Mouse (Mus musculus) c-Kit-negative CD71-positive TER-119-positive erythroid progenitor cells, embryonic 14.5 days (primary cell): ENCODE measurements around the gene Arhgef3.

Source experiments
- DNase-seq: peaks from one replicate; pipeline ENCODE4 v3.0.0-alpha.2; 2013; ENCODE audit warnings: low read depth, low spot score

Arhgef3 gene

DNA sequence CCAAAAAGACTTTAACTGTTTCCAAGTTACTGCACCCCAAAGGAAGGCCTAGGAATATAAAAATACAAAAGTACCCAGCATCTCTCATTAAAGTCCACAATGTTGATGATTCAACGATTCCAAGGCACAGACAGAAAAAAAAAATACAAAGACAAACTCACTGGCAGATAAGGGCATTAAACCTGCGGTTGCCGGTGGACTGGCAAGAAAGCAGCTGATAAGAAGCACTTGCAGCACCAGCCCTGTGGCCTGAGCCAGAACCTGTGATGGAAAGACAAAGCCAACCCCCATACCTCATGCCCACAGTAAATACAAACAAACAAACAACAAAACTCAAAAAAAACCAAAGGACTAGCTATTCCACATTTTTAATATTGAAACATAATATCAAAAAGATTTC, 295.0 kb downstream of the Arhgef3 start:
- no peak for DNase-seq

DNA sequence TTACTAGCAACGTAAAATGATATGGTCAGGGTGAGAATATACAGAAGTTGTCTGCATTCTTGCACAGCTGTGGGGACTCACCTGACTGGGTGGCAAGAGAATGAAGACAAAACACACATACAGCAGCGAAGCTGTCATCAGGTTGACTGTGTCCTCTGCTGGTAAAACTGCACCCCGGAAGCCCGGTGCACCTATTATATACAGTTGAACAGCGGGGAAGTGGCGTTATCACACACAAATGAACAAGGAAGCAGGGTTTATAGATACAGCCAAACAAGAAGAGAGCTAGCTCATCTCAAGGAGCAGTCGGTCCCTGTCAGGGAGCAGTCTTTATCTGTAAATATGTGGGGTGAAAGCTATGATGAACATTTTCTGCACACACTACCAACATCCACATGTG, 296.8 kb downstream of the Arhgef3 start:
- DNase-seq, result no peak

DNA sequence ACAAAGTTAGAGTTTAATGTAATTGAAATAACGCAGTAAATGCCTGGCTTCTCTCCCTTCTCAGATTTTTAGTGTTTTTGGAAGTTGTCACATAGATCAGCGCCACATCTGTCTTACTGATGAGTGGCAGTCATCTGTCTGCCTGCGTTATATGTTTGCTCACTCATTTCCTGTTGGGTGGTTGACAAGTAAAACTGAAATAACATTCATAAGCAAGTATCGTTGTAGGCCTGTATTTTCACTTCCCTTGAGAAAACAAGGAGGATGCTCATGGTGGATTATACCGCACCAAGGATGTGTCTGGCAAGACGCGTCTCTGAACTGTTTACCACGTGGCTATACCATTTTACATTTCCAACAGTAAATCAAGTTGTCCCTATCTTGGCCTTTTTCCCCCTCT, 298.0 kb downstream of the Arhgef3 start:
- no peak for DNase-seq

- DNase-seq, result no peak
Observed at GRCm38 (mm10) chr14:27413961-27414360, 299.3 kb downstream of the Arhgef3 start.

DNA sequence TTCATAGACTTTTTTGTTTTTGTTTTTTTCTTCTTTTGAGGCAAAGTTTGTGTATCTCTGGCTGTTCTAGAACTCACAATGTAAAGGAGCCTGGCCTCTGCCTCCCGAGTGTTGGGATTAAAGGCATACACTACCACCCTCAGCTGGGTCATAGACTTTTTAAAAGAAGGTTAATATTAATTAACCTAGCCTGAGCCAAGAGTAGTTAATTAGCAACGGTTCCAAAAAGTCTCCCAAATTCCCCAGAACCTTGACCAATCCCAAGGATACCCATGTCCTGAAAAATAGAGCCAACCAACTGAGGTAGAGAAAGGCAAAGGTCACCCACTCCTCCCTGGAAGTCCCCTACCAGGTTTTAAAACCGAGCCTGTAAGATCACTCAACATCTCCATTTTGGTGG, 306.1 kb downstream of the Arhgef3 start:
- DNase-seq, result no peak

GRCm38 (mm10) chr14:27422301-27422700, 307.6 kb downstream of the Arhgef3 start:
- no peak for DNase-seq

DNA sequence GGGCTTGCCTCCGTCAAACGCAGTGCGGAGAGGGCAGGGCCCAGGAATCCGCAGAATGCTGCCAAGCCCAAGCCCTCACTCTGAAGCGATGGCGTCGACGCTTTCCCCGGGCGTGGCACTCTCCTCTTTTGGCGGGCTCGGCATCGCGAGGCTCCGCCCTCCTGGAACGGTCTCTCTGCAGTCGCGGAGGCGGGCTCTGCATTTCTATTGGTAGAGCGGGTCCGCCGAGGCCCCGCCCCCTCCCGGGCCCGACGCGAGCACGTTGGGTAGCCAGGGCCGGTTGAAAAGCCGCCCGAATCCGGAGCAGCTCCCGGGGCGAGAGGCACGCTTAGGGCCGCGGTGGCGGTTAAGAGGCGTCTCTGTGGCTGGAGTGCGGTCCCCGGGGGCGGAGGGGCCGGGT, 313.9 kb downstream of the Arhgef3 start, which contains the start of gene Fam208a:
Fam208a (plus strand) TSS at position 262 of the 400 bp plus-strand sequence.
- peak; percentile 89 for DNase-seq

DNA sequence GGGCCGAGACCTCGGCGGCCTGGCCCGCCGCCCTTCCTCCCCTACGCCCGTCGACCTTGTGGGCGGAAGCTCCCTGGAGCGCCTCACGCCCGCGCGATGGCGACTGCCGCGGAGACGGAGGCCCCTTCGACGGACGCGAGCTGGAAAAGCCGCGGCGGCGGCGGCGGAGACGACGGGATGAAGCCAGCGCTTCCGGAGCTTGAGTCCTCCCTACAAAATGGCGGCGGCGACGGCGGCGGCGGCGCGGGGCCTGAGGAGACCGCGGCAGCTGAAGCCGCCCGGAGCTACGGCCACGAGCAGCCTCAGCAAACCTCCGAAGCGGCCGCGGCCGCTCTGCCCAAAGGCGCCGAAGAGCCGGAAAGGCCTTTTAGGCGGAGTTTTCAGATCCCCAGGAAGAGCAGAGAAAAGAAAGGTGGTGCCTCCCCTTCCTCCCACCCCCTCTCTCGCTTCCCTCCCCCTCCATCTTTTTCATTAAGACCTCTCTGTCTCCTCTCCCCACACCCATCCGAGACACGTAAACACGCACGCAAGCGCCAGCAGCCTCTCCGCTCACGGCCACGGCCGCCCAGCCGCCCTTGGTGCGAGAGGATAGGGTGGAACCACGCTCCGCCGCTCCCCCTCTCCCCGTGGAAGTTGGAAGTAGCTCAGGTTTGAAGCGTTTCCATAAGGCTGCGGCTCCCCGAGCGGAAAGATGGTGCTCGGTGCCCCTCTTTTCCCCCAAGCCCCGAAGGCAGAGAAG, 314.4 kb downstream of the Arhgef3 start:
- DNase-seq, result peak; percentile 62

GRCm38 (mm10) chr14:27430280-27430679, 315.6 kb downstream of the Arhgef3 start:
- DNase-seq, result no peak

DNA sequence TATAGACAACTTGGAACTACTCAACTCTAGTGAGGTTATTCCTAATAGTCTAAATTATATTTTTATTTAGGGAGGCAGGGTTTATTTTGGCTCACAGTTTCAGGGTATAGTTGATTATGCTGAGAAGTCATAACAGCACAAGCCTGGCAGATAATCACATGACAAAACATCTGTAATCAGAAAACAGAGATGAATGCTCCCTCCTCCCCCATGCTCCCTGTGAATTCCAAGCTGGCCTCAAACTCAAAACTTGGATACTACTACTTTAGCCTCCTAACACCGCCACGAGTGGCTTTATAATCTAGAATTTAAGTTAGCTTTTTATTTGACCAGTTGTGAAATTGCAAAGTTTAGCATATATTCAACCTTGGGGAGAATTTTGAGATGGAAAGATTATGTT, 317.4 kb downstream of the Arhgef3 start:
- DNase-seq, result no peak

- DNase-seq, result no peak
Observed at GRCm38 (mm10) chr14:27436116-27436515, 321.4 kb downstream of the Arhgef3 start.

- DNase-seq, result no peak
Observed at GRCm38 (mm10) chr14:27436826-27437225, 322.1 kb downstream of the Arhgef3 start.

DNA sequence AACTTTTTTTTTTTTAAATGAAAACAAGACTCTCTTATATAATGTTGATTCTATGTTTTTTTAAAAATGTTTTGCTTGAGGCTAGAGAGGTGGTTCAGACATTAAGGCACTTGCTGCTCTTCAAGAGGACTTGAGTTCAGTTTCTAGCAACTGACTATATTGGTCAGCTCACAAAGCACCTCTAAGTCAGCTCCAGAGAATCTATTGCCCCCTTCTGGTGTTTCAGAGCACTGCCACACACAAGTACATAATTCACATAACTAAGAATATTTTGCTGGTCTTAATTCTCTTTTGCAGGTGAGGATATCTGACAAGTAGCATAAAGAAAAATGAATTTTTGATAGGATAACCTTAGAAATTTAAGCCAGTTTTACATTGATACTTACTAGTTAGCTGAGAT, 326.2 kb downstream of the Arhgef3 start:
- no peak for DNase-seq

DNA sequence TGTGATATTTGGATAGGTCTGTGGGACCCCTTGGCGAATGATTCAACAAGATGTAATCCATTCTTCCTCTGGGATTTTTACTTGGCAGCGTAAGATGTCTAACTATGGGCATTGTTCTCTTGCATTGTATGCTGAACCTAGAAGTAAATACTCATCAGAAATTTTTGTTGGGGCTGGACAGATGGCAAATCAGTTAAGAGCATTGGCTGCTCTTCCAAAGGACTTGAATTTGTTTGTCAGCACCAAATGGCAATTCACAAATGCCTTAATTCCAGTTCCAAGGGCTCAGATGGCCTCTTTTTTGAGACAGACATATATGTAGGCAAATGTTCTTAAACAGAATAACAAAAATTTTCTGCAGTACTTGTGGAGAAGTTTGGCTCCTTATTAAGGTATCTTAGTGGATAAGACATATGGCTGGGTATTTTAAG, 330.2 kb downstream of the Arhgef3 start:
- no peak for DNase-seq

DNA sequence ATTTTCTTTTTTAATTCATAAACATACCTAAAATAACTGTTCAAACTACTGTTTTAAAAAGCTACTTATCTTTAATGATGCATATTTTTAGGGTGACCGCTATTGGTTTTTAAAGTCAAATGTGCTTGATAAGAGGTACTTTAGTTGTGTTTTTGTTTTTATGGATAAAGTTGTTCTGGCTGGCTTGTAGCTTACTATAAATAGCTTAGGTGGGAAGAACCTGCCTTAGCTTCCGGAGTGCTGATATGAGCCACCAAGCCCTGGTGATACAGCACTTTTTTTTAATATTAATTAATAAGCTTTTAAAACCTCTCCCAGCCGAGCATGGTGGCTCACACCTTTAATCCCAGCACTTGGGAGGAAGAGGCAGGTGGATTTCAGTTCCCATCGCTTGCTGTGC, 332.3 kb downstream of the Arhgef3 start:
- DNase-seq, result no peak
